Mouse (Mus musculus) brain, adult 2 months (tissue): Measurements from ENCODE around the gene Gm3286.
"Not testable (repeated sequence)": the region's sequence is repeated elsewhere in the genome, so short reads cannot be mapped to it uniquely, and the experiment has no call there.

Source experiments
- DNase-seq: peaks from one replicate; pipeline ENCODE4 v3.0.0; 2011; ENCODE audit warnings: low read depth, low spot score

The Gm3286 gene

GRCm38 (mm10) chr5:95510458-95510857, at the start of gene Gm3286:
Gene Gm3286 (plus strand): TSS chr5:95510758.
- DNase-seq, result not testable (repeated sequence)
